Mouse (Mus musculus) limb, embryonic 11.5 days (tissue): ENCODE measurements around the gene Adam19. TPM values are rescaled to one million over a fixed set of nuclear protein-coding genes. Genes with fewer than 3 reads are reported as not detected.

Source experiments
- ATAC-seq: fragments of 200-750 bp; cut with Nextera tagmentation; 2 replicates; pipeline ENCODE4 v1.8.0; 2017; ENCODE audit warnings: low read depth; ENCODE audit not compliant: insufficient number of reproducible peaks, low FRiP score, low TSS enrichment
- DNase-seq: peaks from one replicate; pipeline ENCODE4 v3.0.0-alpha.2; 2015; ENCODE audit warnings: low spot score
- H3K27ac ChIP-seq: fragments of 300-500 bp; sonication (generic); replicated peaks from 2 replicates; pipeline ENCODE4 v1.5.1; 2014; ENCODE audit warnings: low read depth, mild to moderate bottlenecking, low read length
- H3K27me3 ChIP-seq: fragments of 300-500 bp; sonication (generic); 2 replicates; pipeline ENCODE4 v1.6.1; 2014; ENCODE audit warnings: mild to moderate bottlenecking, low read length, mixed read lengths; ENCODE audit not compliant: control insufficient read depth, insufficient read depth
- H3K36me3 ChIP-seq: fragments of 300-500 bp; sonication (generic); 2 replicates; pipeline ENCODE4 v1.6.1; 2014; ENCODE audit warnings: mild to moderate bottlenecking, low read length, moderate library complexity, mixed read lengths; ENCODE audit not compliant: control insufficient read depth, insufficient read depth
- H3K4me1 ChIP-seq: fragments of 300-500 bp; sonication (generic); 2 replicates; pipeline ENCODE4 v1.6.1; 2014; ENCODE audit warnings: low read length, mixed read lengths; ENCODE audit not compliant: control insufficient read depth, insufficient read depth
- H3K4me2 ChIP-seq: fragments of 300-500 bp; sonication (generic); 2 replicates; pipeline ENCODE4 v1.6.1; 2014; ENCODE audit warnings: low read depth, mild to moderate bottlenecking, moderate library complexity; ENCODE audit not compliant: severe bottlenecking
- H3K4me3 ChIP-seq: fragments of 300-500 bp; sonication (generic); 2 replicates; pipeline ENCODE4 v1.5.1; 2014; ENCODE audit warnings: low read depth, low read length
- H3K9ac ChIP-seq: fragments of 300-500 bp; sonication (generic); 2 replicates; pipeline ENCODE4 v1.6.1; 2014; ENCODE audit warnings: mild to moderate bottlenecking, low read length
- H3K9me3 ChIP-seq: fragments of 300-500 bp; sonication (generic); 2 replicates; pipeline ENCODE4 v1.6.1; 2016; ENCODE audit warnings: low read length; ENCODE audit not compliant: control insufficient read depth
- WGBS: fragments of 180-500 bp; shearing (Covaris S2); extraction: QIAGEN DNeasy Blood & Tissue Kit; methylation state at CpG from one replicate; pipeline ENCODE4 v1.1.7; 2014; 5-methylcytosine and 5-hydroxymethylcytosine counted together
- polyA plus RNA-seq: library from polyadenylated mRNA; unstranded; fragments of >200 nt; fragmentation: Nextera tagmentation; extraction: Ambion mirVana; gene quantifications from 2 replicates; pipeline ENCODE4 v1.2.1, GENCODE M21; 2014

Gene Adam19
- polyA plus RNA-seq, 1 experiment from 2014 or later, result 11.0 TPM

DNA sequence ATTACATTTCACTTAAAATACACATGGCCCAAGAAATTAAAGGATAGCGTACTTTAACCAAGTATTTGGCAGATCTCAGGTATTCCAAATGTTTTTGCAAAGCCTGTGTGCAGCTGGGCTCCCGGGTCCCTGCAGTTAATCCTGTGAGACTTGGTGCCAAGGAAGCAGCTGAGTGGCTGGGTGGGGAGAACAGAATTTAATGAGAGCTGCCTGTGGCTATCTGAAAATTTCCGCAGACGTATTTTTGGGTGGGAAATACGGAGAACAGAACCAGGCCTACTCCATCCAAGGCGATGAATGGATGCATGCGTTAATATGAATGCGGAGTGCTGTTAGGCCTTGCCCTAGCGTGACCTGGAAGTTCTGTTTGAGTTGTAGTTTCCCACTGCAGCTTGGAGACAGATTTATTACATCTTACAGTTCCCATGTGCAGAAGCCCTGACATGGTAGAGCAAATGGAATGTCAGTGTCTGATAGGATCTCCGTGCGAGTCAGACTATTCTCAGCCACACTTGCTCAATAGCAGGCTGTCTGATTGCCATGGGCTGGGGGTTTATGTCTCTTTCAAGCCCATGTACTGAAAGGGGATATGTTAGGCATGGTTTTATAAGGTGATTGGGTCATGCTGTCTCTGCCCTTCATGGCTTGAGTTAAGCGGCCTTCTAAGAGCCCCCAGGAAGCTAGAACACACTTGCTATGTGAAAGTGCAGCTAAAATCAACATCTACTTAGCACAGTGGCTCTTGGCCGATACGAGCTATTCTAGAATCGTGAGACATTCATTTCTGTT is 17.5 kb downstream of the Adam19 start:
- H3K27me3 ChIP-seq, result no peaks in the 10 kb centered on the region
- H3K4me2 ChIP-seq, result no peak overlapping the region
- H3K9me3 ChIP-seq, result no peaks in the 10 kb centered on the region
- ATAC-seq (peak; percentile 59; the same call in 1 of the 2 replicates), DNase-seq (no peak)
- peaks cover 23% of the 10 kb centered on the region for H3K4me1 ChIP-seq
- H3K4me3 ChIP-seq, result no peak overlapping the region
- H3K27ac ChIP-seq, result 0 out of 2 replicates have a peak overlapping the region, but pooled peaks have one; percentile 31
- H3K9ac ChIP-seq, result no peak overlapping the region
- WGBS, result 48% methylated on average over 15 of the region's 15 CpGs
- no peaks in the 10 kb centered on the region for H3K36me3 ChIP-seq

DNA sequence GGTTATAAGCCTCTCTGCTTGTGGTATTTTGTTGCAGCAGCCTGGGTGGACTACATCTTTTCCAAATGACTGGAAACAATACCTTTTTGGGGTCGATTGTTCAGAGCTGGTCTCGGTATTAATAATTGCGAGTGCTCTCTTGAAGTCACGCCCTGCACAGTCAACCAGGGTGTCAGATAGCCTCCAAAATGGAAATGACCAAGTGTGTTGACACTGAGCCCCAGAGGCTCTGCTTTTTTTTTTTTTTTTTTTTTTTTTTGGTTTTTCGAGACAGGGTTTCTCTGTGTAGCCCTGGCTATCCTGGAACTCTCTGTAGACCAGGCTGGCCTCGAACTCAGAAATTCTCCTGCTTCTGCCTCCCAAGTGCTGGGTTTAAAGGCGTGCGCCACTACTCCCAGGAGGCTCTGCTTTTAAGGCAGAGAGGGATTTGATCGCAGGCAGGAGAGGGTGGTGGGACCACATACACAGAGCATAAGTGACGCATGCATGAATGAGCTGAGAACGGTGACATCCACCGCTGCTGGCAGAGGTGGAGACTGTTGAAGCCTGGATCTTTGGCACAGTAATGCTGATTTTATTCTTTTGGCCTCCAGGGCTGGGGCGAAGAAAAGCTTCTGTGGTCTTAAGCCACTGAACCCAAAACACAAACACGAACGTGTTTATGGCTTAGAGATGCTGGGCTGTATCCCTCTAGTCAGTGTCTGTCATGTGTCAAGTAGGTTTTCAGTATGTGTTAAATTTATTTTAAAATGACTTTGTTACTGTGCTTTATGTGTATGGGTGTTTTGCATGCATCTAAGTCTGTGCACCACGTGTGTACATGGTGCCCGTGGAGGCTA is 18.3 kb downstream of the Adam19 start:
- H3K4me1 ChIP-seq, result peaks cover 18% of the 10 kb centered on the region
- H3K36me3 ChIP-seq, result no peaks in the 10 kb centered on the region
- no peak for DNase-seq
- H3K9ac ChIP-seq, result no peak overlapping the region
- no peak overlapping the region for H3K4me2 ChIP-seq
- H3K27me3 ChIP-seq, result no peaks in the 10 kb centered on the region
- no peak overlapping the region for H3K27ac ChIP-seq
- no peak overlapping the region for H3K4me3 ChIP-seq
- ATAC-seq, result no peak
- no peaks in the 10 kb centered on the region for H3K9me3 ChIP-seq
- 93% methylated on average over 17 of the region's 17 CpGs for WGBS

DNA sequence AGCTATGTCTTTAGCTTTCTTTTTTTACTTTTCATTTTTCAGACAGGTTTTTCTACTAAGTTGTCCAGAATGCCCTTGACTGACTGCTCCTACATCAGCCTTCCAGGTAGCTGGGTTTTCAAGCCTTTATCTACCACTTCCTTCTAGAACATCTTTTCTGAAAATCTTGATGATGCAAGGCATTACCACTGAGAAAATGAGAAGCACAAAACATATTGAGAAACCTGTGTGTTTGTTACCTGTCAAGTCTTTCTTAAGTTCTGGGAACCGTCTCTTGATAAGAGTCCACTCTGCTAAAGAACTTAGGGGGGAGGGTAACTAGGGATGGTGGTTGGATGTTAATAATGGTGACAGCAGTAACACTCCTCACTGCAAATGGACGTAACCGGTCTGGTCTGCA is 19.7 kb downstream of the Adam19 start:
- no peak overlapping the region for H3K9ac ChIP-seq
- no peaks in the 10 kb centered on the region for H3K36me3 ChIP-seq
- peaks cover 10% of the 10 kb centered on the region for H3K4me1 ChIP-seq
- no peak for DNase-seq
- H3K4me3 ChIP-seq, result no peak overlapping the region
- no peak overlapping the region for H3K4me2 ChIP-seq
- 91% methylated on average over 3 of the region's 3 CpGs for WGBS
- no peaks in the 10 kb centered on the region for H3K9me3 ChIP-seq
- no peak overlapping the region for H3K27ac ChIP-seq
- ATAC-seq, result no peak
- H3K27me3 ChIP-seq, result no peaks in the 10 kb centered on the region

DNA sequence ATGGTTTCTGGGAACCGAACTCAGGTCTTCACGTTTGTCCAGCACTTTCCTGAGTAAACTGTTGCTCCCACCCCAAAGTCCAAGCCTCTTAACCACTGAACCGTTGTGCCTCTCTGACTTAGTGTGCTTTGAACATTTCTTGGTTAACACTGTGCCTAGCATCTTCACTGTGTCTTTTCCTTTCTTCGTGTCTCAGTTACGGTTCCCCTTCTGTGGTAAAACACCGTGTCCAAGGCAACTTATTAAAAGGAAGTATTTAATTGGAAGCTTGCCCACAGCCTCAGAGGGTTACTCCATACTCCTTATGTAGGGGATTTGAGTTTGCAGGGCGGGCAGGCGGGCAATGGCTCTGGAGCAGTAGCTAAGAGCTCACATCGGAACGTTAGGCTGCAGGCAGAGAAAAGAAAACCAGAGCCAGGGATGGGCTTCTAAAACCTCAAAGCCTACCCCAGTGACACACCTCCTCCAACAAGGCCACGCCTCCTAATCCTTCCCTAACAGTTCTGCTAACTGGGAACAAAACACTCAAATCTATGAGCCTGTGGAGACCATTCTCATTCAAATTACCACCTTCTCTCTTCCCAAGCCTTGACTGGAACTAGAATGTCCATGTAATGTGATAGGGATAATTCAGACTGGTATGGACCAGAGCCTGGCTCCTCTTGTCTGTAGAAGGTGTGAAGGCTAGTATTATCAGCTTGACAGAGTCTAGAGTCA is 20.8 kb downstream of the Adam19 start:
- no peaks in the 10 kb centered on the region for H3K27me3 ChIP-seq
- no peak overlapping the region for H3K9ac ChIP-seq
- peaks cover 8% of the 10 kb centered on the region for H3K4me1 ChIP-seq
- no peak overlapping the region for H3K27ac ChIP-seq
- no peaks in the 10 kb centered on the region for H3K36me3 ChIP-seq
- 93% methylated on average over 11 of the region's 11 CpGs for WGBS
- ATAC-seq (no peak), DNase-seq (no peak)
- no peak overlapping the region for H3K4me3 ChIP-seq
- H3K4me2 ChIP-seq, result no peak overlapping the region
- H3K9me3 ChIP-seq, result no peaks in the 10 kb centered on the region

DNA sequence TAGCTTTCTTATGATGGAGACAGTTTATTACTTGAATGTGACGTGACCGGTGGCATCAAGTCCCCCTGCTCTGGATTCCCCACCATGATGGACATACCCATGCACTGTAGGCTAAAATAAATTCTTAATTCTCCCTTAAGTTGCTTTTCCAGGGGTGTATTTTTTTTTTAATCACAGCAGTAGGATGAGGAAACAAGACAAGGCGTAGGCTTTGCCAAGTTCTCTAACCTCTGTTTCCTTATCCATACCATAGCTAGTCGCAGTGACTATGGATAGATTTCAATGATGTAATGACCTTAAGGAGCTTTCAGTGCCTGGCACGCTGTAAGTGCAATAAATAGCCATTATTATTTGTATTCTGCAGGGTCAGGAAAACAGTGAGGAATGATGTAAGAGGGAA is 21.5 kb downstream of the Adam19 start:
- no peak overlapping the region for H3K4me3 ChIP-seq
- no peak overlapping the region for H3K27ac ChIP-seq
- no peak for ATAC-seq
- no peaks in the 10 kb centered on the region for H3K36me3 ChIP-seq
- H3K9me3 ChIP-seq, result no peaks in the 10 kb centered on the region
- H3K4me1 ChIP-seq, result peaks cover 3% of the 10 kb centered on the region; the same call in 1 of the 2 replicates
- H3K4me2 ChIP-seq, result no peak overlapping the region
- H3K9ac ChIP-seq, result no peak overlapping the region
- 94% methylated on average over 5 of the region's 5 CpGs for WGBS
- DNase-seq, result no peak
- H3K27me3 ChIP-seq, result no peaks in the 10 kb centered on the region

DNA sequence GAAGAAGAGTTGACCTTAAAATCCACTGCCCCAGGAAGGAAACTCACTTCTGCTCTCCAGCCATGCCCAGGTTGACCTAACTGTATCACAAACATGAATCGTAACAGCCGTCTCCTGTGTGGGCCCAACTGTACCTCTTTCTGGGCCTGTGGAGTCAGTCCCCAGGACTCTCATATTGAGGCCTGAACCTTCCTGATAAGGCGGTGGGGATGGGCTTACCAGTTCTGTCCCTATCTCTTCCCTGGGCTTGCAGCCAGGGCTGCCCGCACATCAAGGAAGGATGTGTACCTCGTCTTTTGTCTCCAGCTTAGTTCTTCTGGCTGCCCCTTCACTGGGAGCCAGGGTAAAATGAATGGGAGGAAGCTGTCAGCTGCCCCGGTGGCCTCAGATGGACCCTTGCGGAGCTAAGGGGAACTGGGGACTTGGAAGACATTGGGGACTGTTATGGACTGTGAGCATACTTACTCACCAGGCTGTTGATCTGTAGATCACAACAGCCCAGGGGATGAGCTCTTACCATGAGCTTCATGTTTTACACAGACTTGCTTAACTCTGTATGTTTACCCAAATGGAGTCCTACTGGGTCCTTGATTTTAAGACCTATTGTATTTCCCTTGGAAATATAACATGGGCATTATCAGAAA is 22.1 kb downstream of the Adam19 start:
- Histone ChIP-seq H3K4me2 (no peak overlapping the region), H3K4me3 (no peak overlapping the region), H3K4me1 (peaks cover 3% of the 10 kb centered on the region; the same call in 1 of the 2 replicates), H3K27me3 (no peaks in the 10 kb centered on the region), H3K9me3 (no peaks in the 10 kb centered on the region), H3K27ac (no peak overlapping the region), H3K36me3 (no peaks in the 10 kb centered on the region), H3K9ac (no peak overlapping the region)
- ATAC-seq (no peak), DNase-seq (no peak)
- 95% methylated on average over 7 of the region's 7 CpGs for WGBS

DNA sequence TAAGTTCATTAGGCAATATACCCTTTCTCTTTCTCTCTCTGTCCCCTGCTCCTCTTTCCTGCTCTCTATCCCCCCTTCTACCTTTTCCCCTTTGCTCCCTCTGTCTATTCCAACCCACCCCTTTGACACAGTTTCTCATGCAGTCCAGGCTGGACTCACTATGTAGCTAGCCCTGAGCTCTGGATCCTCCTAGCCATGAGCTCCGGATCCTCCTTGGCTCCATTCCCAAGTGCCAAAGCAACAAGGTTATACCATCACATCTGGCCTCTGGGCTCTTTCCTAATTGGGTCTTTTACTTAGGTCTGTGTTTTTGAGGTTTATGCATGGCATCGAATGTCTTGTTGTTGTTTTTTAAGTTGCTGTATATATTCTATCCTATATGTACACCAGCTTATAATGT is 25.3 kb downstream of the Adam19 start:
- ATAC-seq, result no peak
- H3K27ac ChIP-seq, result no peak overlapping the region
- H3K9ac ChIP-seq, result no peak overlapping the region
- no peaks in the 10 kb centered on the region for H3K36me3 ChIP-seq
- no peaks in the 10 kb centered on the region for H3K27me3 ChIP-seq
- no peak overlapping the region for H3K4me3 ChIP-seq
- H3K4me2 ChIP-seq, result no peak overlapping the region
- no peaks in the 10 kb centered on the region for H3K4me1 ChIP-seq
- H3K9me3 ChIP-seq, result no peaks in the 10 kb centered on the region
- no peak for DNase-seq
- WGBS, result 92% methylated on average over 2 of the region's 2 CpGs

DNA sequence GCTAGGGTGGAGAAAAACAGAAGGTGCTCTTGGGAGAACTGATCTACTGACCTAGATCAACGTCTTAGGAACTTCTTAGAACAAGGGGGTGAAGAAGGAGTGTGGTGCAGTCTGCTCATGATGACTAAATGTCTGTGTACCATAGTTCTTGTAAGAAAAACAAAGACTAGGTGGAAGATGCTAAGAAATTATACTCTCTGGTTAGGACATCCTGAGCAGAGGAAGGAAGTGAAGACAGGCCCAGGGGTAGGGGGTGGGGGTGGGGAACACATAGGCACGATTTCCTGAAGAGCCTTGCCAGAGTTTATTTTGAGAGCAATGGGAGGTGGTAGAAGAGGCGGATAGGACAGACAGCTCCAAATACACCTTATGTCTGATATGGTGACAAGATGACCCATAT is 27.6 kb downstream of the Adam19 start:
- peaks cover 2% of the 10 kb centered on the region; the same call in 1 of the 2 replicates for H3K4me1 ChIP-seq

More for the DNA sequence above, 27.6 kb downstream of the Adam19 start:
- no peak for ATAC-seq
- H3K36me3 ChIP-seq, result no peaks in the 10 kb centered on the region
- no peak overlapping the region for H3K4me3 ChIP-seq
- no peak overlapping the region for H3K27ac ChIP-seq
- no peaks in the 10 kb centered on the region for H3K9me3 ChIP-seq
- WGBS, result 78% methylated on average over 3 of the region's 3 CpGs
- H3K9ac ChIP-seq, result no peak overlapping the region
- DNase-seq, result no peak
- H3K27me3 ChIP-seq, result no peaks in the 10 kb centered on the region
- no peak overlapping the region for H3K4me2 ChIP-seq
